Mouse (Mus musculus) heart, adult 2 months (tissue): ENCODE results near the gene Ccdc32.

ENCODE experiments used
- CTCF ChIP-seq: fragments of 200-600 bp; IDR thresholded peaks from 2 replicates; pipeline ENCODE4 v1.8.1; 2022; ENCODE audit warnings: antibody characterized with exemption, mild to moderate bottlenecking, moderate library complexity
- POLR2A ChIP-seq: fragments of 200-500 bp; IDR thresholded peaks from 2 replicates; pipeline ENCODE4 v1.6.1; 2011; ENCODE audit warnings: mild to moderate bottlenecking, low read depth, low read length, control low read depth; ENCODE audit not compliant: insufficient read depth

DNA sequence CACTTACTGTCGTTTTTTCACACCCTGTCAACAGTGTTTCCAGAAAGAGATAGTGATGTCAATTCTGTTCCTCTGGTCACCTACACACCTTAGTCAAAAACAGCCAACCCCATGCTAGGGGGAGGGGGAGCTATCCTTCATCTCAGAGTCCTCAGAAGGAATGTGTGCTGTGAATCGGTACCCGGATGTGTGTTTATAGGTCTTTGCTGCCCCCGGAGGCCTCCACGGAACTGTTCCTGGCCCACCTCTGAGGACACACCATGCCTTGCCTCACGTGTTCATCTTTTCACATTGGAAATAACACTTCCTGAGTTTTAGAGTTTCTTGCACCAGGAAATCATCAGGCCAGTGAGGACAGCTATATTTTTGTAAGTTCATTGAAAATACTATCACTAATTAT is 51.1 kb downstream of the Ccdc32 start:
- TF ChIP-seq POLR2A (no peak), CTCF (peak; percentile 15; the same call in 1 of the 2 replicates)
